Mouse (Mus musculus): ENCODE measurements at regions not wholly inside any gene's neighbourhood (a gene's known extent, or its start where the extent isn't known, plus 50 kb on each side); places are given as distances from the start of the nearest gene placed in this dataset.
"Not testable (repeated sequence)": the region's sequence is repeated elsewhere in the genome, so short reads cannot be mapped to it uniquely, and the experiment has no call there.

DNA sequence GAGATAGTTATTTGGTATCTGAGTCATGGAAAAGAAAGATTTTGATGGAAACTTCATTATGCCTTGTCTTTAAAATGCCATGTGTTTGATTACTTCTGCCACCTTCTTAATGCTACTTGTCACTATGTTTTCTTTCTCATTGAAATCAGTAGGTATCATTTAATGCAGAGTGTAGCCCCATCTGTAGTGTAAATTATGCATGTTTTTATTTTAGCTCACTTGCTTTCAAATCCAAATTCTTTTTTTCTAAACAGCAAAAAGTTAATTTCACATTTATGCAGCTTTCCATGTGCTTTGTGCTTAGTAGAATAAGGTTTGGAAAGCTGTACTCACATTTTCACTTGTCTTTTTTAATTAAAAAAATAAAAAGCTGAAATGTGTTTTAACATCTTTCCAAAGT lies 748.0 kb upstream of the Epha7 start:
- DNase-seq (ENCODE audit: extremely low spot score, low spot score) = no peak

DNA sequence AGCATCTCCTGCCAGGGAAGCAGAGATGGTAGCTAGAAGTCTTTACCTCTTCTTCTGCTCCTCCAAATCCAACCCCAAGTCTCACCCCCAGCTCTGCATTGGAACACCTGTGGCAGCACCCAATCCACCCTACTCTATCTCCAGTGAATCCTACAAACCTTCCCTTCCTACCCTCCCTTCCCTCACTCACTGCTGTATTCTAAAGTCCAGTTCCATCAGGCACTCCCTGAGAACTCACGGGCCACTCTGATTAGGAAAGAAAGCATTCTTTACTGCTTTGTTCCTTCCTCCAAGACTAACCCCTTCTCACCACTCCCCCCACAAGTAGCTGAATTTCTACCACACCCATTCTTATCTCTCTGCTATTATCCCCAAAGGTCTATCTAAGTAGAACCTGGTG lies 747.1 kb upstream of the Epha7 start:
- DNase-seq (ENCODE audit: extremely low spot score, low spot score) = no peak

DNA sequence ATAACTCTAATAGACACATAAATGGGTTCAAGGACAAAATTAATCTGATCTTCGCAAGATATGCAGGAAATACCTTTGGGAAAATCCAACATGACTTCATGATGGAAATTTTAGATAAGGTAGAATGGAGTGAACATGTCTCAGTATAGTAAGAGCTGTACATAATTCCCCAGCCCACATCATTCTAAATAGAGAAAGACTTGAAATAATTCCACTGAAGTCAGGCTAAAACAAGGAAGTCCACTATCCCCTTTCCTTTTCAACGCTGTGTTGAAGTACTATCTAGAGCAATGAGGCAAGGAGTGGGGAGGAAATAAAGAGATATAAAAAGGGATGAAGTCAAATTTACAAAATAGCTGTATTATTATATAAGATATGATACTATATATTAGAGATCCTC lies 733.9 kb upstream of the Epha7 start:
- no peak for DNase-seq (ENCODE audit: extremely low spot score, low spot score)

DNA sequence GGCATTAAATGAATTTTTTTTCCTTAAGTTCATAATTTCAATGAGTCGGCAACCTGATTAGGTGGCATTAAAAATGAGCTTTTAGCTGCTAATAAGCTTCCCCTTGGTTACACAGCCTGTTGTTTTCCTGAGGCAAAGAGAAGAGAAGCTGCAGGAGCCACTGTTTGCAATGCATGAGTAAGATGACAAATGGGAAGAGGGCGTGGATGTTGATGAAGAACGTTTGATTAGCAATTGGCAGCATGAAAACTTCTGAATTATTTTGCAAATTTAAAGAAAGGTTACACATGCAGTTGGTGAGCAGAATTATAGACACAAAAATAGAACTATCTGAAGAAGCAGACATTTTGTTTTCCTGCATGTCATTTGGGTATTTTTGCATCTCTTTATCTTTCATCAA lies 720.1 kb upstream of the Epha7 start:
- no peak for DNase-seq (ENCODE audit: extremely low spot score, low spot score)

DNA sequence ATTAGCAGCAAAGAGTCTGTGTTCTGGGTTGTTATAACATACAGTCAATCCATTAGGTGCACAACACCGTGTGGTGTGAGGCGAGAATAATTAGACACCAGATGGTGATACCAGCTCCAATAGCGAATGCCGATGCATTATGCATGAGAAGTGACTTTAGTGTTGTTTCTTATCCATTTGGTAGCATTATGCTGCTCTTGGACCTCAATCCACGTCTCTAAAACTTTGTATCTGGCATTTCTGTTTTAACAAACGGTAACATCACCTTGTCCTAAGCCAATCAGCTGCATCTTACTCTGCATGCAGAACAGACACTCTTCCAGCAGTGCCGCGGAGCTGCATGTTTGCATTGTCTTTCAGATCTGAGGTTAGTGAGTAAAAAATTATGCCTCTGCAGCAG lies 669.8 kb upstream of the Epha7 start:
- DNase-seq (ENCODE audit: extremely low spot score, low spot score) = no peak

DNA sequence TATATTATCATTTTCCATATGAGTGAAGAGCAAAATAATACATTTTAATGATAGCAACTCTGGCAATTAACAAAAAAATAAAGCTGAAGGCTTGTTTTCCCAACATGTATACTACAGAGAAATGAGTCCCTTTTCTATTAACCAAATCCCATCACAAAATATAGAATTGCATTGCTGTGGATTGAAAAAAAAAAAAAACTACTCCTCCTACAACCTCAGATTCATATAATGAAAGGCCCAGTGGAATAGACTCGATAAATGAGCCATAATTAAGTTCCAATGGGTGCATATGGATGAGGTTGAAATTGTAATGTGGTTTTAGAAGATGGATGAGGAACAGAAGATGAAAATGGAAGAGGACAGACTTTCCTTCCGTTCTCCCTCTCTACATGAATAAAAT lies 657.8 kb upstream of the Epha7 start:
- no peak for DNase-seq (ENCODE audit: extremely low spot score, low spot score)

DNA sequence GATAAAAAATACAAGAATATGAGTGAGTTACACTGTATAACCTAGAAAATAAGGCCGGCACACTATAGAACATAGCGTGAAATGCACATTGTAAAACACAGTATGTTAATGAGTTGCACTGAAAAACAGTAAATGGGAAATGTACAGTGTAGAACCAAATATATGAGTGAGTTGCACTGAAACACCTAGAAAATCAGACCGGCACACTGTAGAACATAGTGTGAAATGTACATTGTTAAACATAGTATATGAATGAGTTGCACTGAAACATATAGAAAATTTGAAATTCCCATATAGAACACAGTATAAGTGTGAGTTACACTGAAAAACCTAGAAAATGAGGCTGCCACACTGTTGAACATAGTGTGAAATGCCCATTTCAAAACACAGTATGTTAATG lies 636.2 kb upstream of the Epha7 start:
- DNase-seq (ENCODE audit: extremely low spot score, low spot score) = peak; percentile 19

DNA sequence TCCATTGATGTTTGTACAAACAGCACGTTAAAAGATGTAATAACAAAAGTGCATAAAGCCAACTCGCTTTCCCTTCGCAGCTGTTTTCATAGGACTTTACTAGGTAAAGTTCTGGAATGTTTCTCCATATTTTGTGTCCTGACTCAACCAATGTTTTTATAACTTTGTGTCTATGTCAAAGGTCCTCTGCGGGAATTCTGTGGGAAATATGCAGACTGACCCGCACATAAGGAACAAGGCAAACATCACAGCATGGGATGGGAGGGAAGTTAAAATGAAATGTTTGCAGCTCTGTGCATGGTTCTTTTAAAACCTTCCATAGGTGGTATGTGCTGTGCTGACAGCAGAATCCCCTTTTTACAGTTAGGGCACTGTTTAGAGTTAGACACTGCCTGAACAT lies 622.1 kb upstream of the Epha7 start:
- DNase-seq (ENCODE audit: extremely low spot score, low spot score) = no peak

DNA sequence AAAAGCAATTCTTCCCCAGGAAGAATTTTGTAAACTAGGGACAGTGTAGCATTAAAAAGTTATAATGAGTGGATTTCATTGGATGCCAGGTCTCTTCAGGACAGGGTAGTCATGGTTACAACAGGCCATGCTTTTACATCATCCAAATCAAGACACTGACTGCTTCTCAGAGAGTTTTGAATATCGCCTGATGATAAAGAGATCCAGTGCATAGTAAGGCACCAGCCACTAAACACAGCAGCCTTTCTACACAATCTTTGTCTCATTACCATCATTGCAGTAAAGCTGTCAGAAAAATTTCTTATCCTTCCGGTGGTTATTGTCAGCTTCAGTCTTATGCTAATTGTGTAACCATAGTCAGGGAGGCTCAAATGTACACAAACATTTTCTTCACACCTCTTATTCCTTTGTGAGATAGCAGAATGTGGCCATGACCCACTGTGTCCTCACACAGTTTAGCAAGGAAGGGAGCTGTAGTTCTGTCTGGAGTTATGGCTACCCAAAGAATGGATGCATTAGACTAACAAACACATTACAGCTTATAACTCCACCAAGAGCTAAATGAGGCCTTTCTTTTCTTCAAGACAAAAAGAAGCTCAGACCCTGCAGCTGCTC lies 585.2 kb upstream of the Epha7 start:
- no peak for DNase-seq (ENCODE audit: extremely low spot score, low spot score)

DNA sequence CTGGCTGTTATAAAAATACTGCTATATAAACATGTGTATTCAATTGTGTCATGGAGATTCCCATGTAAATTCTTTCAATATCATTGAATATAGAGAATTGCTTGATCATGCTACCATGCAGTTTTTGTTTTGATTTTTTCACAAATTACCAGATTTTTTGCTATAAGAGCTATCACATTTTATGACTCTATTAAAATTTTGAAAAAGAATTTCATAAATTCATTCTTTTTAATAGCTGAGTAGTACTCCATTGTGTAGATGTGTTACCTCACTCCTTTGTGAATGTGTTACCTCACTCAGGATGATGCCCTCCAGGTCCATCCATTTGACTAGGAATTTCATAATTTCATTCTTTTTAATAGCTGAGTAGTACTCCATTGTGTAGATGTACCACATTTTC lies 577.4 kb upstream of the Epha7 start:
- DNase-seq (ENCODE audit: extremely low spot score, low spot score) = not testable (repeated sequence)

DNA sequence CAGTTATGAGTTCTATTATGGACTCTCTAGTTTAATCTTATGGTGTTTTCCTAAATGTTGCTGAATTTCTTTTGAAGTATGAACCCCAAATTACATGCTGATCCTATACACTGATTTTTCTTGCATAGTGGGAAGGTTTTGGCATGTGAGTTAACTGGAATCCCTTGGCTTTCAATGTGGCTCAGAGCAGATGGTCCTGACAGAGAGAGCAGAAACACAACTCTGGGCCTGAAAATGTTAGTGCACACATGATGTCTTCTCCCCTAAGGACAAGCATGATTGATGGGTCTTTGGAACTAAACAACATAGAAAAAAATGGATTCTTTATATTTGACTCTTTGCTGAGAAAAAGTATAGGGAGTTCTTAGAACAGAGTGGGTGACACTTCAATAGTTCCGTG lies 570.7 kb upstream of the Epha7 start:
- no peak for DNase-seq (ENCODE audit: extremely low spot score, low spot score)

Data from neural tube, embryonic 10.5 days (tissue).